Mouse (Mus musculus) lung, embryonic 16.5 days (tissue): ENCODE results near the gene Thsd4. TPM values are rescaled to one million over a fixed set of nuclear protein-coding genes. Genes with fewer than 3 reads are reported as not detected.

Source experiments
- ATAC-seq: fragments of 200-750 bp; cut with Nextera tagmentation; 2 replicates; pipeline ENCODE4 v1.8.0; 2017; ENCODE audit warnings: low read depth, mild to moderate bottlenecking, moderate library complexity
- H3K27ac ChIP-seq: fragments of 300-500 bp; sonication (generic); 2 replicates; pipeline ENCODE4 v1.5.1; 2014; ENCODE audit warnings: mild to moderate bottlenecking, control low read depth, low read length
- H3K27me3 ChIP-seq: fragments of 300-500 bp; sonication (generic); 2 replicates; pipeline ENCODE4 v1.6.1; 2014; ENCODE audit warnings: low read depth, low read length, mixed read lengths; ENCODE audit not compliant: control insufficient read depth, insufficient read depth
- H3K36me3 ChIP-seq: fragments of 300-500 bp; sonication (generic); 2 replicates; pipeline ENCODE4 v1.6.1; 2014; ENCODE audit warnings: low read length; ENCODE audit not compliant: control insufficient read depth, insufficient read depth
- H3K4me1 ChIP-seq: fragments of 300-500 bp; sonication (generic); replicated peaks from 2 replicates; pipeline ENCODE4 v1.6.1; 2014; ENCODE audit warnings: low read length, mixed read lengths; ENCODE audit not compliant: control insufficient read depth, insufficient read depth
- H3K4me2 ChIP-seq: fragments of 300-500 bp; sonication (generic); 2 replicates; pipeline ENCODE4 v1.6.1; 2014; ENCODE audit warnings: low read depth, low read length, control low read depth
- H3K4me3 ChIP-seq: fragments of 300-500 bp; sonication (generic); 2 replicates; pipeline ENCODE4 v1.5.1; 2014; ENCODE audit warnings: mild to moderate bottlenecking, low read length, control low read depth
- H3K9ac ChIP-seq: fragments of 300-500 bp; sonication (generic); 2 replicates; pipeline ENCODE4 v1.6.1; 2014; ENCODE audit warnings: low read length, control low read depth
- H3K9me3 ChIP-seq: fragments of 300-500 bp; sonication (generic); 2 replicates; pipeline ENCODE4 v1.6.1; 2016; ENCODE audit warnings: low read length; ENCODE audit not compliant: control insufficient read depth
- WGBS: fragments of 180-500 bp; shearing (Covaris S2); extraction: QIAGEN DNeasy Blood & Tissue Kit; methylation state at CpG from one replicate; pipeline ENCODE4 v1.1.7; 2014; 5-methylcytosine and 5-hydroxymethylcytosine counted together
- polyA plus RNA-seq: library from polyadenylated mRNA; unstranded; fragments of >200 nt; fragmentation: Nextera tagmentation; extraction: Ambion mirVana; gene quantifications from 2 replicates; pipeline ENCODE4 v1.2.1, GENCODE M21; 2015

Thsd4 gene
- polyA plus RNA-seq, 1 experiment from 2014 or later = 6.4 TPM

- Histone ChIP-seq H3K36me3 (no peaks in the 10 kb centered on the region), H3K27ac (no peak overlapping the region), H3K4me3 (peak overlapping the region; percentile 67), H3K4me2 (peak overlapping the region; percentile 97), H3K27me3 (peaks cover 13% of the 10 kb centered on the region), H3K4me1 (peaks cover 39% of the 10 kb centered on the region), H3K9me3 (no peaks in the 10 kb centered on the region), H3K9ac (peak overlapping the region; percentile 81; the same call in 1 of the 2 replicates)
- 46% methylated on average over 5 of the region's 5 CpGs for WGBS
- no peak for ATAC-seq
Measured at GRCm38 (mm10) chr9:60521143-60521542, 703 bp downstream of the Thsd4 start.

- no peaks in the 10 kb centered on the region for H3K9me3 ChIP-seq
- no peak overlapping the region for H3K4me2 ChIP-seq
- peak; percentile 23; the same call in 1 of the 2 replicates for ATAC-seq
- H3K27ac ChIP-seq = no peak overlapping the region
- H3K27me3 ChIP-seq = peaks cover 13% of the 10 kb centered on the region
- H3K9ac ChIP-seq = peak overlapping the region; percentile 4; the same call in 1 of the 2 replicates
- no peak overlapping the region for H3K4me3 ChIP-seq
- 33% methylated on average over 3 of the region's 3 CpGs for WGBS
- H3K36me3 ChIP-seq = no peaks in the 10 kb centered on the region
- H3K4me1 ChIP-seq = peaks cover 33% of the 10 kb centered on the region
Measured at GRCm38 (mm10) chr9:60519601-60520000, 2.2 kb downstream of the Thsd4 start.

- Histone ChIP-seq H3K27ac (no peak overlapping the region), H3K4me1 (peaks cover 33% of the 10 kb centered on the region), H3K4me2 (no peak overlapping the region)
Measured at GRCm38 (mm10) chr9:60518216-60518615, 3.6 kb downstream of the Thsd4 start.

GRCm38 (mm10) chr9:60517148-60517547 lies 4.7 kb downstream of the Thsd4 start:
- no peak overlapping the region for H3K4me3 ChIP-seq
- no peak overlapping the region for H3K27ac ChIP-seq
- H3K36me3 ChIP-seq = no peaks in the 10 kb centered on the region
- H3K9ac ChIP-seq = no peak overlapping the region
- ATAC-seq = no peak
- 52% methylated on average over 4 of the region's 4 CpGs for WGBS
- H3K9me3 ChIP-seq = no peaks in the 10 kb centered on the region
- no peak overlapping the region for H3K4me2 ChIP-seq
- peaks cover 33% of the 10 kb centered on the region for H3K4me1 ChIP-seq
- peaks cover 13% of the 10 kb centered on the region for H3K27me3 ChIP-seq

More at GRCm38 (mm10) chr9:60518216-60518615, 3.6 kb downstream of the Thsd4 start:
- Histone ChIP-seq H3K27me3 (peaks cover 13% of the 10 kb centered on the region), H3K9me3 (no peaks in the 10 kb centered on the region), H3K36me3 (no peaks in the 10 kb centered on the region), H3K9ac (no peak overlapping the region), H3K4me3 (no peak overlapping the region)
- ATAC-seq = no peak
- 27% methylated on average over 3 of the region's 3 CpGs for WGBS

GRCm38 (mm10) chr9:60516379-60516778 lies 5.5 kb downstream of the Thsd4 start:
- no peak overlapping the region for H3K4me3 ChIP-seq
- H3K27me3 ChIP-seq = peaks cover 13% of the 10 kb centered on the region
- no peak overlapping the region for H3K27ac ChIP-seq
- no peak overlapping the region for H3K4me2 ChIP-seq
- no peak for ATAC-seq
- H3K9me3 ChIP-seq = no peaks in the 10 kb centered on the region
- H3K4me1 ChIP-seq = peaks cover 30% of the 10 kb centered on the region
- no peak overlapping the region for H3K9ac ChIP-seq
- no peaks in the 10 kb centered on the region for H3K36me3 ChIP-seq
- 86% methylated on average over 4 of the region's 4 CpGs for WGBS

- Histone ChIP-seq H3K27me3 (no peaks in the 10 kb centered on the region; the same call in 1 of the 2 replicates), H3K36me3 (no peaks in the 10 kb centered on the region), H3K9ac (no peak overlapping the region), H3K4me1 (peaks cover 11% of the 10 kb centered on the region), H3K4me3 (no peak overlapping the region), H3K27ac (no peak overlapping the region), H3K4me2 (no peak overlapping the region), H3K9me3 (no peaks in the 10 kb centered on the region)
- no peak for ATAC-seq
- 28% methylated on average over 11 of the region's 11 CpGs for WGBS
Measured at GRCm38 (mm10) chr9:60513329-60513788, 8.5 kb downstream of the Thsd4 start.

GRCm38 (mm10) chr9:60510876-60511275 lies 11.0 kb downstream of the Thsd4 start:
- Histone ChIP-seq H3K27ac (no peak overlapping the region), H3K4me1 (peaks cover 5% of the 10 kb centered on the region; the same call in 1 of the 2 replicates), H3K27me3 (no peaks in the 10 kb centered on the region; the same call in 1 of the 2 replicates), H3K36me3 (no peaks in the 10 kb centered on the region), H3K4me2 (no peak overlapping the region), H3K9ac (no peak overlapping the region), H3K9me3 (no peaks in the 10 kb centered on the region), H3K4me3 (no peak overlapping the region)
- peak; percentile 80 for ATAC-seq
- WGBS = 47% methylated on average over 6 of the region's 6 CpGs

- no peak overlapping the region for H3K4me3 ChIP-seq
- WGBS = 36% methylated on average over 5 of the region's 5 CpGs
- H3K36me3 ChIP-seq = no peaks in the 10 kb centered on the region
- no peak overlapping the region for H3K27ac ChIP-seq
- no peak overlapping the region for H3K9ac ChIP-seq
- H3K9me3 ChIP-seq = no peaks in the 10 kb centered on the region
- H3K27me3 ChIP-seq = no peaks in the 10 kb centered on the region; the same call in 1 of the 2 replicates
- H3K4me1 ChIP-seq = peaks cover 5% of the 10 kb centered on the region
- no peak overlapping the region for H3K4me2 ChIP-seq
- peak; percentile 54 for ATAC-seq
Measured at GRCm38 (mm10) chr9:60506136-60506535, 15.7 kb downstream of the Thsd4 start.

- no peak overlapping the region for H3K27ac ChIP-seq
- H3K9me3 ChIP-seq = no peaks in the 10 kb centered on the region
- WGBS = 40% methylated on average over 14 of the region's 14 CpGs
- no peaks in the 10 kb centered on the region for H3K27me3 ChIP-seq
- no peak overlapping the region for H3K4me2 ChIP-seq
- H3K9ac ChIP-seq = no peak overlapping the region
- peaks cover 3% of the 10 kb centered on the region for H3K4me1 ChIP-seq
- no peak overlapping the region for H3K4me3 ChIP-seq
- H3K36me3 ChIP-seq = no peaks in the 10 kb centered on the region
- ATAC-seq = 0 out of 2 replicates have a peak, but pooled peaks have one; percentile 20
Measured at GRCm38 (mm10) chr9:60504378-60505285, 17.2 kb downstream of the Thsd4 start.
